Mouse (Mus musculus) adrenal gland, postnatal 10 days (tissue): ENCODE measurements around the gene 2210016L21Rik. TPM values are rescaled to one million over a fixed set of nuclear protein-coding genes. Genes with fewer than 3 reads are reported as not detected.

ENCODE experiments used
- DNase-seq: peaks from one replicate; pipeline ENCODE4 v3.0.0; 2021; ENCODE audit warnings: mixed read lengths
- total RNA-seq, 2 experiments: library from RNA; stranded (reverse); gene quantifications; 2 replicates each; pipeline ENCODE4 v1.2.3; 2021

The 2210016L21Rik gene
- total RNA-seq, 2 experiments from 2014 or later: 34.3 to 35.8 TPM

DNA sequence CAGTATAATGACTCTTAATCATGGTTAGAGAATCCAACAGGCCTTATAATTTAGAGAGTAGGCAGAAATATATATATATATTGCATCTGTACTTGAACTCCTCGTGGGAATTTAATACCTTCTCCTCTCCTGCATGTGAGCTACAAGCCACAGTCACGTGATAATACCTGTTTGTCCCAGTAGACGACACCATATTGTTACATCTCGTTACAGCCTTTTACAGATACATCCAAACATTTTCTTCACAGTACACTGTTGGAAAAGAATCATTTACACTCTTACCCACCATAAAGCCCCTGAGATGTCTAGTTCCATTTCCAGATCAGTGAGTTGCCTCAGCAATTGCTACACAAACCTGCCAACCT lies 790 bp downstream of the 2210016L21Rik start:
- DNase-seq: no peak

DNA sequence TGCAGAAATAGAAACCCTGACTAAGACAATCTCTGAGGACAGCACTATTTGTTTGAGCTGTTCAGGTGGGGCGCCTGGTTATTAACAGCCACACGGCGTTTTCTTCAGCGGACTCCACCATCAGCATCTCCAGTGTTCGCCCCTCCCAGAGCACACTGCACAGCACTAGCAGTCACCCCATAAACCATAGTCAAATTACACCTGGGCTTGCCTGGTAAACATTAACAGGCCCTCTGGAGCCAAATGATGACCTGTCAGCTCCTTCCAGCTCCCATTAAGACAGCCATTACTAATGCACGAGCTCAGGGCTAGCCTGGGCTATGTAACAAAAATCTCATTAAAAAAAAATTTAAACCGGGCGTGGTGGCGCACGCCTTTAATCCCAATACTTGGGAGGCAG lies 3.1 kb downstream of the 2210016L21Rik start:
- DNase-seq: no peak

DNA sequence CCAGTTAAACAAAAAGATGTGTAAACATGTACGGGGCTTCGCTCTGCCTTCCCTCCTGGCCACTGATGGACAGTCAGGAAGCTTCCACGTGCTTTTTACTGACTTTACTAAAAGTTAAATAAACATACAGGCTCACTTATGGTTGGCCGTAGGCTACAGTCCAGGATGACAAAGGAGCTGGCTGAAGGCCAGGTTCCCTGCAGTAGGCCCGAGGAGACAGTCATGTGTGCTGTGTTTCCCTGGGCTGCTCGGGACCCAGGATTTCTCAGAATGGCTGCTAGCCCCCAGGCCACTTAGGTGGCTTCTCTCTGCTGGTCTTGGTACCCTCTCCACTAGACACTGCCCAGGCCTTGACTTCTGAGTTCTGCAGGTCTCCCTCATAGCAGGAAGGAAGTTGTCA lies 6.9 kb downstream of the 2210016L21Rik start:
- peak; percentile 76 for DNase-seq

DNA sequence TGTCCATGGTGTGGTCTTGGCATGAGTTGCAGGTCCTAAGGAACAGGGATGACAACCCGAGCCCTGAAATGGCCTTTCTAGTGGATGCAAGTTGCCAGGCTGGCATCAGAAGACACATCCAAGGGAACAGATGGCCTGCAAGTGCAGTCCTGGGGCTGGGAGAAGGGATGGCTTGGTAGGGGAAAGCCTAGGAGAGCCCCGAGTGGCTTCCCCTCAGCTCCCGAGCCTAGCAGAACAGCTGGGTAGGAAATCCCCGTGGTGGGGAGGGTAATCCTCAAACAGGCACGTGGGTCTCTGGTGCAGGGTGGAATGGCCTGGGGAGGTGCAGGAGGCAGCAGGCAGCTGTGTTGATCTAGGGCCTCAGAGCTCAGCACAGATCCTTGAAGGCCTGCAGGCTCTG lies 7.4 kb downstream of the 2210016L21Rik start:
- no peak for DNase-seq

DNA sequence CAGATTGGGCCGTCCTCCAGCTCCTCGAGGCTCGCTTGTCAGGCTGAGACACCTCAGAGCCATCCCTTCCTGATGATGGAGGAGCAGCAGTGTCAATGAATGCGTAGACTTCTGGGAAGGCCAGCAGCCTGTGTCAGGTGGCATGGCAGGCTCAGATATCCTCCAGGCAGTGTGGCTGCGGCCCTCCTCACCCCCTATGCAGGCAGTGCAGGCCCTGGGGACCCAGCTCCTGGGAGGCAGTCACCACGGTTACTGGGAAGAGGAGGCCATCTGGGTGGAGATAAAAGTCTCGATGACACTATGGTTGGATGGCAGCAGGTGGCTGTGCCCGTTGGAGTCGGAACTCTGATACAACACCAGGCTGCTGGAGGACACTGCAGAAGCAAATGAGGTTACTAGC lies 7.9 kb downstream of the 2210016L21Rik start:
- no peak for DNase-seq

DNA sequence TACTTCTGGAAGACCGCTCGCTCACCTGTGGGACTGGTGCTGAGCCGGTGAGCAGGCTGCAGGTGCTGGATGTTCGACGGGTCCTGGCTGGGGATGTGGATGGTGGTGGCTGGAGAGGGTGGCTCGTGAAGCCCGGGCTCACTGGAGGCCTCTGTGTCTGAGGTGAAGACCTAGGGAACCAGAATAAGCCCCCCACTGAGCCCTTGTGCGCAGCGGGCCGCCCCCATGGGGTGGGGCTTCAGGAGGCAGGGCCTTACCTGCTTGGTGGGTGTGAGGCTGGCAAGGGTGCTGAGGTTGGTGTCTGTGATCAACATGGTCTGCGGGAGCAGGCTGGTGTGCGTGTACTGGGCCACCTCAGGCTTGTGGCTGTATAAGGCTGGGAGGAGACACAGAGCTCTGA lies 8.7 kb downstream of the 2210016L21Rik start:
- no peak for DNase-seq

DNA sequence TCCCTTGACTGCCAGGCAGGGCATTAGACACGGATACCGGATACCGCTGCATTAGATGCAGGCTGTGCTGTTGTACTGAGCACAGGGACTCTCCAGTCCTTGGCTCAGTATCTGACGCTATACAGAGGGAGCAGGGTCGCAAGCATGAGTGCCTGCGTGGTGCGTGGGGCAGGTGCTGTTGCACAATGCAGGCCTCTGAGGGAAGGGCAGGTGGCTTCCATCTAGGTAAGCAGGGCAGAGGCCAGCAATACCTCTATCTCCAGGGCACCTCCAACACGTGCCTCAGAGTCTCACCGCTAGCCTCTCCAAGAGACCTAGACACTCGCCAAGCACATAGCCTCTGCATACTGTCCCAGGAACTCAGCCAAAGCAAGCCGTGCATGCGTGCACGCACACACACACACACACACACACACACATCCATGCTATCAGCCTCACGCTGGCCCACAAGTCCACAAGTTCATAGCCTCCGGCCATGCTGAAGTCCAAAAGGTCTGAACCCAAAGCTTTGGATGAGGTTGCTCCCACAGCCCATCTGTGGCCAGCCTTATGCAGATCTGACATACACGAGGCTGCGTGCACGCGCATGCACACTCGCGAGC lies 9.4 kb downstream of the 2210016L21Rik start:
- no peak for DNase-seq

DNA sequence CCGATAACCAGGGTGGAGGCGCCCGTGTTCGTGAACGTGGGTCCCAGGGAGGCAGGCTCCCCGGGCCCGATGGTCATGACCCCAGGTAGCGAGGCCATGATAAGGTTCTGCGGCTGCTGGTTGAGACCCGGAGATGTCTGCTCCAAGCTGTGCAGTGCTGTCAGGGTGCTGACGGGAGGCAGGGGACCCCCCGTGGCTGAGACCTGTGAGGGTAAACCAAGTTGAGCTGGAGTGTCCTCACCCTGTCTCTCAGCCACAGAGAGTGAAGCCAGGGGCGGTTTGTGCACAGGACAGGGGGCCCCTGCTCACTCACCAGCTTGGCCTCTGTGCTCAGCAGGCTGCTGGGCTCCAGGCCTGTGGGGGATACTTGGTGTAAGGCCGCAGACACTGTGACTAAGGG lies 11.4 kb downstream of the 2210016L21Rik start:
- DNase-seq: no peak

DNA sequence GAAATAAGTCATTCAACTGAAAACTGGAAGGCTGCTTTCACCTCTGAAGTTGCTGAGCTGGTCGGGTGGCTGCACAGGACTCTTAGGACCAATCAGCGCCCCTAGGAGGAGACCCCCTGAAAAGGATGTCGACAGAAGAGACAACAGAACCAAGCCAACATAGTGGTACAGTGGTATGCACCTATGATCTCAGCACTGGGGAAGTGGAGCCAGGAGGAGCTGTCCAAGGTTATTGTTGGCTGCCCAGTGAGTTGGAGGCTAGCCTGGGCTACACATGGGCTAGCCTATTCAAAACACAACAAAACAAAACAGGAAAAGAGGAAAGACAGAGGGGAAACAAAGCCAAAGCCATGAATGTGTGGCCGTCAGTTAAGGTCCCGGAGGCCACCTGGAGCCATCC lies 16.1 kb downstream of the 2210016L21Rik start:
- no peak for DNase-seq

DNA sequence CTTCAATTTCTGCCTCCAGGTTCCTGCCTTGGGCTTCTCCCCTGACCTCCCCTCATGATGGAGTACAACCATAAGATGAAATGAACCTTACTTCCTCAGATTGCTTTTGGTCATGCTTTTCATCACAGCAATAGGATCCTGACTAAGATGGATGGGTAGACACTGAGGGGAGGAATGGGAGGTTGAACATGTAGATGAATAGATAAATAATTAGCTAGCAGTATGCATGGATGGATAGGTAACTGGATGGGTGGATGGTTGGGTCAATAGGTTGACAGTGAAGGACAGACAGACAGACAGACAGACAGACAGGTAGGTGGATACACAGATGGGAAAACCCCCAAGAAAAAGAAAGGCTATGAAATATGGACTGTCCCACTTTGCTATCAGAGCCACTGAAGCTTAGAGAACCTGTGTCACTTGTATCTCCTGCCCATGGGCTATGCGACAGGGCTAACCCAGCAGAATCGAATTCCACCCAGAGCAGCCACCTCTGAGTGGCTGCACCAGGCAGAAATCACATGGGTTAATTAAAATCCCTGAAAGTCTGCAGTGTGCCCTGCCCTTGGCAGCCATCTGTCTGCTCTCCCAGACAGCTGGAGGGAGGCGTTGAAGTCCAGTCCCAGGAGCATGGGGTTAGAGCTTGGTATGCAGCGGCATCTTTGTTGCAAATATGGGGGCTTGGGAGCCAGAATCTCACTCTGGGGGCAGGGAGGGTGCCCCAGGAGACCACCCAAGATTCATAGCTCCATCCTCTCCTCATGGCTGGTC lies 19.8 kb downstream of the 2210016L21Rik start:
- DNase-seq: no peak

DNA sequence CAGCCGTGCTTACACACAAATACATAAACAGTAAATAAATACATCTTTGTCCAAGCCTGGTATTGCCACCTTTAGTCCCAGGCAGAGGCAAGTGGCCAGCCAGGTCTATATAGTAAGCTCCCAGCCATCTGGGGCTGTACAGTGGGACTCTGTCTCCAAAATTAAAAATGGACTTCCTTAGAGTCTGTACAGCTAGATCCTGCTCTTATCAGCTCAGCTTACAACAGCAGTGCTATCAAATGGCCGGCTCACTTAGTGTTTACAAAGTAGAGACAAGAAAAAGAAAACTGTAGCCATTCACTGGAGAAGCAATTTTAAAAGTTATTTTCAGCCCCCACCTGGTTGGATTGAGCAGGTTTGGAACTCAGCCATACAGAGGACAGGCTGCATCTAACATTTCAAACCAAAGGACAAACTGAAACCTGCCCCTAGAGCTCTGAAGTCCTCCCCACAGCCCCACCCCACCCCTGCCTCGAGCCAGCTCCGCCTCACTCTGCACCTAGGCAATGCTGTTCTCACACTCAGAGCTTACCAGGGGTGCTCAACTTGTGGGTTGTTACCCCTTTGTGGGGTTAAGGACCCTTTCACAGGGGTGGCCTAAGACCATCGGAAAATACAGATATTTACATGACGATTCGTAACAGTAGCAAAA lies 22.5 kb downstream of the 2210016L21Rik start:
- no peak for DNase-seq

DNA sequence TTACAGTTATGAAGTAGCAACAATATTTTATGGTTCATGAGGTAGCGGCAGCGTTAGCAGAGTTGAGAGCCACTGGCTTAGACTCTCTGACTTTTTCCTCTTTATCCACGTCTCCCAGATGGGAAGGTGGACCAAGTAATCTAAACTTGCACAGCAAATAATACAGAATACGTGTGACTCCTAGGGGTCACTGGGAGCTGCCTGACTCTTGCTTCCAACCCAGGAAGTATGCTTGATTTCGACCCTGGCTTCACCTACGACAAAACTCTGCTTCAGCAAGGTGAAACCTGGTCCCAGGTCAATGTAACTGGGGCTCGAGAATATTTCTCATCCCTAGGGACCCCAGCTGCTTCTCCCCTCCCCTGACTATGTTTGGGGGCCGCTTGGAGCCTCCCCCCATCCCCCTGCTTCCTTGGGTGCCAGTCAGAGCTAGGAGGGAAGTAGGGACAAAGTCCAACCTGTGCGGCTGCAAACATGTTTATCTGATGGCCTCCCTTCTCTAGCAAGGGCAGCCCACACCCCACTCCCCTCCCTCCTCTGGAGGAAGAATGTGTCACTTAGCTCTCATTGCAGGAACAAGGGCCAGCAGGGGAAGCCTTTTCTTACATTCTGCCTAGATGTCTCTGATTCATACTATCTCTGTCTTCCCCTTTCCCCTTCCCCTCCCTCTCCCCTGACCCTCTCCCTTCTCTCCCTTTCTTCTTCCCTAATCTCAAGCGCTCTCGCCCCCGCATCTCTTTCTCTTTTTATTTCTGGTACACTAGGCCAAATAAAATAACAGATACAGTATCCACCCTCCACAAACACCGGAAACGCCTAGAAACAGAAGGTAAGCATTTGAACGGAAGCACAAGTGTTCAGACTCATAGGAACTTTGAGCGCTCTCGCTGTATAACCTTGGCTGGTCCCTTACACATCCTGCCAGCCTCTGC lies 23.3 kb downstream of the 2210016L21Rik start:
- no peak for DNase-seq

DNA sequence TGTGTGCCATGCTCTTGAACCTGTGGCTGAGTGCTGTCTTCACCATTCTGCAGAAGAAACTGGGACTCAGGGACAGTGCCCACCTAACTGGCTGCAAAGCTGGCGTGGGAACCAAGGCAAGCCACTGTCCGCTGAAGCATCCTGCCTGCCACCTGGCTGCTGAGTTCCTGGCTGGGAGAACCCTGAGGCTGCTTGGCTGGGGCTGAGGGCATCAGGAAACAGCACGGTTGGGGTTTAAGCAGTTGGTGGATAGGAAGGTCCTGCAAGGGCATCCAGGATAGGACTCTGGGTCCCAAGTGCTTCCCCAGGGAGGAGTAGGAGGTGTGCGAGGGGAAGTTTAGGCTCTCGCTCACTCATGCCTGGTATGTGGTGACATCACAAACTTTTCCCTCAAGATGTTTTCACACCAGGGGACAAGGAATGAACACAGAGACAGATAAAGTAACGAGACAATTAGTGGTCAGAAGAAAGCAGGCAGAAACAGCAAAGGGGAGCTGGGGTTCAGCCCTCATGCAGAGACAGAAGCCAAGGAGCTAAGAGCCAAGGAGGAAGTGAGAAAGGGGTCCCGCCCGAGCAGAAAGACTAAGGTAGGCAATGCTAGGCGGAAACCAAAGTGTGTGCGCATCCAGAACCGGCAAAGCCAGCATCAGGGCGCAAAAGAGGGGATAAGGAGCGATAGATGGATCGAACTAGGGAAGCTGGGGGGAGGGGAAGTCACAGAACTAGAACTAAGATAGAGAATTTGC lies 25.7 kb downstream of the 2210016L21Rik start:
- no peak for DNase-seq

DNA sequence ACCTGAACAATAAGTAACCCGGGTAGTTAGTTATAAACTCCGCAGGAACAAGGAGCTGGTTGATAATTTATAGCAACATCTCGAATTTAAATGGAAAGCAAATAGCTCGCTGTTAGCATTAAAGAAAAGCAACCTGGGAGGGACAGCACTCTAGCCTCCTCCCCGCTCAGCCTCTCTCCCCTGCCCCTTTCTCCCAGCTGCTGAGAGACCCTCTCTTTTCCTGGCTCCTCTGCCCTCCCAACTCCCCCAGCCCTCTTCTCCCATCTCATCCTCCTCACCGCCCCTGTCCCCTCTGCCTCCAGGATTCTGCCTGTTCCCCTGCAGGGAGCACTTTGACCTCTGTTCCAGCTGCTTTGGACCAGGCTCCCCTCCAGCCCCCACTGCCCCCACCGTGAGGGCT lies 26.7 kb downstream of the 2210016L21Rik start:
- DNase-seq: no peak

DNA sequence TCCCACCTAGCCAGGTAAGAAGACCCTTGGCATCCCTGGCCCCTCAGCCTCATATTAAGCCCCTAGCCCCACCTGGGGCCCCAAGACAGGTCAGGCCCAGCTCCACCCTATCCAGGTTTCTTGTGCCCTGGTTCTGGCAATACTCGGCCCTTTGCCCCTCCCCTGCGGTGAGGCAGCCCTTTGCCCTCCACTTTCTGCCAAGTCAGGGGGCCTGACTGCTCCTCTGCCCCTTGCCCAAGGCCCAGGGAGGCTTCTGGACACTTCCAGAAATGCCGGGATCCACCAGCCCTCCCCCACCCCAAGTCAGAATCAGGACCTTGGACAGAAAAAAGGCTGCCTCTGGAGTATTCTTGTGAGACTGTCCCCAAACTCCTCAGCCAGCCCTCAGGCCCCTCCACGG lies 27.1 kb downstream of the 2210016L21Rik start:
- no peak for DNase-seq

DNA sequence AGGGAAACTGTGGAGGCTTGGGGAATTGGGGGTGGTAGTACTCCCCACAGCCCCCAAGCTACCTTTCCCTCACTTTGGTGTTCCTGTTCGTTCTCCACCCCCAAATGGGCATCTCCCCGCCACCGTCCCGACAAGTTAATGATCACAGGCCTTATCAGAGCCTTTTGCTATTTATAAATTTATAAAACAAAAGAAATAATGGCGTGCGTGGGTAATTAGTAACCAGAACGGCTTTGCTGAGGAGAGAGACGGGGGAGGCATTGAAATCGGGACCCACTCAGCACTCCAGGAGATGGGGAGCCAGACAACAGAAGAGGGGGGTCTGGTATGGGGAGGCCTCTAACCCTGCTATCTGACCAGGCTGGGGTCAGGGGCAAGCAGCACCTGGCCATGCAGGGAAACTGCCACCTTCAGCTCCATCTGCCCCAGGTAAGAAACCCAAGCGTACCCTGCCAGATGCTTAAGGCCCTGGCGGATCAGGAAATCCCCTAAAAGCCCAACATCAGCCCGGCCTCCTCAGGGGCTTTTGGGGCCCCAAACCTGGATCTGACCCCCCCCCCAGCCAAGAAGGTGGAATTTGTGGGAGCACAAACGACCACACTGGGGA lies 27.8 kb downstream of the 2210016L21Rik start:
- DNase-seq: no peak

DNA sequence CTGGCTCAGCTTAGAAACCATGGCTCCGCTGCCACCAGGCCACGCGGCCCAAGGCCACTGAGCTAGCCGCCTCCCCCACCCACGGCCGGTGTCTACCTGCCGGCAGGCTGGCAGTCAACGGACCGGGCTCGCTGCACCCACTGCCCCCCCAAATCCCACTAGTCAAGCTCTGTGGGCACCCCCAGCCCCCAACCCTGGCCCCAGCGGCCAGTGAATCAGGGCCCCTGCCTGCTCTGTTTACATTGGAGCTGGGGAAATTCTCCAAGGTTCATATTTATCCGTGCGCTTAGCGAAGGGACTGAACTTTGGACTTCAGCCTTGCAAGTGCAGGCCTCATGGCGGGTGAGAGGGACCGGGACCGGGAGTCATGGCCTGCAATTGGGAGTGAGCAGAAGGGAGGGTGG lies 28.9 kb downstream of the 2210016L21Rik start, which contains the start of gene Hnf1a:
Hnf1a (minus strand) TSS at position 271 of the 404 bp plus-strand sequence.
- DNase-seq: no peak

DNA sequence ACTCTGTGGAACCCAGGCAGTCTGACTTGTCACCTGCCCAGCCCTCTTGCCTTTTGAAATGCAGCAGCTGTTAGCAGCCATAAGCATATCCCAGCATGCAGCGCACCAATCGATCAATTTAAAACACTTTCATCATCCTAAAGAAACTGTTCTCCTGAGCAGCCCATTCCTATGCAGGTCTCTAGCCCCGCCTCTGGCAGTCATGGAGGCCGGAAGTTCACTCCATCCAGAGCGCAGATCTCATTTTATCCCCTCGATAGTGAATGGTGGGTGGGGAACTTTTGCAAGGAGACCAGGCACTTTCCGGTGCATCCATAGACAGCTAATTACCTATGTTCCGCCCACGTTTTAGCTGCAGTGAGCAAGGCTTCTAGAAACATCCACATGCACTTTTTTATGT lies 30.2 kb downstream of the 2210016L21Rik start:
- DNase-seq: no peak

DNA sequence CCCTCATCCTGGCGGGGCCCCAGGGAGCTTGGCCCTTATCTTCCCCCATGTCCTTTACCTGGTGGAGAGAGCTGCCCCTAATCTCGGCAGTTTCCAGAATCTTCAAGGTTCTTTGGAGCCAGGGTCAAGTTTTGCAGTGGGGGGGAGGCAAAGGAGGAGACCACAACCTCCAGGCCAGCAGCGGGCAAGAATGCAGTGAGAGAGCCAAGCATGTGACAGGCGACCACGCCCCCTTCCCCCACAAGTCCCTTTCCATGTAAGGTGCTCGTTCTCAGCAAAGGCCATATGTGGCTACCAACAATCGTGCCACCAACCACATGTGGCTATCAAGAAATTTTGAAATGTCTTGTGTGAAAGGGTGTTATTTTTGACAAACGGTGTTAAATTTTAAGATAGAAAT lies 31.2 kb downstream of the 2210016L21Rik start:
- no peak for DNase-seq

DNA sequence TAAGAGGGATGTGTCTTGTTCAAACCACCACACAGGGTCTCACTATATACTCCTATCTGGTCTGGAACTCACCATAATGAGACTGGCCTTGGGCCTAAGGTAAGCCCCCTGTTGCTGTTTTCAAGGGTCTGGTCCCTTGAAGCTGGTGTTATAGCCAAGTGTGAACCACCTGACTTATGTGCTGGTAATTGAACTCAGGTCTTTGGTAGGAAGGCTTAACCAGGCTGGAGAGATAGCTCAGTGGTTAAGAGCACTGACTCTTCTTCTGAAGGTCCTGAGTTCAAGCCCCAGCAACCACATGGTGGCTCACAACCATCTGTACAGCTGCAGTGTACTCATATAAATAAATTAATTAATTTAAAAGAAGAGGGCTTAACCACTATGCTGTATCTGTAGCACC lies 35.0 kb downstream of the 2210016L21Rik start:
- no peak for DNase-seq

DNA sequence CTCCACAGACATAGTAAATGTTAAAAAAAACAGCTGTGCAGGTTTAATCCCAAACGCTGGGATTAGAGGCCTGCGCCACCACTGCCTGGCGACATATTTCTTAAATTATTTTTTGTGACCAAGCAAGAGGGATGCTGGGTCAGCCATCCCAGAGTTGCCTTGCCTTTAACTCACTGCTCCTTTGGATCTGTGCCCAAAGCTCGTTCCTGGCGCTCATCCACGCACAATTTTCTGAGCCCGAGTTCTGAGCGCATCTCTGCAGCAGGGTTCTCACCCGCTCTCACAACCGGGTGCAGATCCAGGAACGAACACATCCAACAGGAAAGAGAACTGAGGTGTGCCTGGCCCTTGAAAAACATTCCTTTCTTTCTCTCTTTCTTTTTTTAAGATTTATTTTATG lies 36.5 kb downstream of the 2210016L21Rik start:
- DNase-seq: peak; percentile 39
